Mouse (Mus musculus) 3134 (cell line): ENCODE data around the gene Itln1.
"Not testable (repeated sequence)": the region's sequence is repeated elsewhere in the genome, so short reads cannot be mapped to it uniquely, and the experiment has no call there.

Source experiments
- DNase-seq: peaks from one replicate; pipeline ENCODE4 v3.0.0-alpha.2; 2011; ENCODE audit warnings: low spot score; ENCODE audit not compliant: insufficient read length; ENCODE audit errors: extremely low read depth

Gene Itln1

DNA sequence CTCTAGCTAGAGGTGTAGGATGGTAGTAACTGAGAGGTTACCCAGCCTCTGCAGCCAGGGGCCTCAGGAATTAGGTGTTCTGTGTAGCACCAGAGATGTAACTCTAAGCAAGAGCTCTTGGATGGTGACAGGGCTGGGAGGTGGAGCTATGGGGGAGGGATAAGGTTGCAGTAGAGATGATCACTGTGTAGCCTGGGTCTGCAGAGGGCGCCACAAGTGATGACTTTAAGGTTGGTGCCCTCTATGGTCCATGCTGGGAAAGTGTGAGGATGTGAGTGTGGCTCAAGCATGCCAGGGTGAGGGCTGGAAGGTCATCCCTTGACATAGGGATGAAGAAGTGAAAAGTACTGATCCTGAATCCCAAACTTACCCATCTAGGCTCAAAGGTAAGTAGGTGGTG is 20.1 kb downstream of the Itln1 start:
- DNase-seq: no peak

DNA sequence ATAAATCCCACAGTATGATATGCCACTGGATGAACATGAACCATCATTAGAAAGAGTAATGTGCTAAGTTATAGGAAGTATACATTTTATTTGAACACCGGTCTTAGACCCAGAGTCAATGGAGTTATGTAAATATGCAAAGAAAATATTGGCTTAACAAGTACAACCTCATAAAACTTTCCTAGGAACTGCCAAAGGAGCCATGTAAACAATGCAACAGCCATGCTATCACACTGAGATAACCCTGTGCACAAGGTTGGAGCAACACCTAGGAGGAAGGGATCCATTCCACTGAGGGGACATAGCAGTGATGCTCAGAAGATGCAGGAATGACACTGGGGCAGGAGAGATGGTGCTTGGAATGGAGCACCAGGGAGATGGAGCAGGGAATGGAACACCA is 21.3 kb downstream of the Itln1 start:
- DNase-seq: no peak

DNA sequence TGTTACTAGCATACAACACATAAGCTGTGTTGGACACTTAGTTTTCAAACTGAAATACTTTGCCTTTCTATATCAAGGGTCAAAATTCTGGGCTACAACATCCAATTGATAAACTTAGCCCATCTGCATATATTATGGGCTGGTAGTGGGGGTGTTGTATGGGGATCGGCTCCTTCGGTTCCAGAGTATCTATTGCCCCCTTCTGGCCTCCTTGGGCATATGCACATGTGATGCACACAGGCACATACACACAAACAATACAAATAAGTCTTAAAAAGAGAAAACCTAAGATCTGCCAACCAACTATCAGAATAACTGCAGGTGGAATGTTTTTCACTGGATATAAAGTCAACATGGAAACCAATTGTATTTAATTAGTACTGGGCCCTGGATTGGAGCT is 21.9 kb downstream of the Itln1 start:
- DNase-seq: no peak

DNA sequence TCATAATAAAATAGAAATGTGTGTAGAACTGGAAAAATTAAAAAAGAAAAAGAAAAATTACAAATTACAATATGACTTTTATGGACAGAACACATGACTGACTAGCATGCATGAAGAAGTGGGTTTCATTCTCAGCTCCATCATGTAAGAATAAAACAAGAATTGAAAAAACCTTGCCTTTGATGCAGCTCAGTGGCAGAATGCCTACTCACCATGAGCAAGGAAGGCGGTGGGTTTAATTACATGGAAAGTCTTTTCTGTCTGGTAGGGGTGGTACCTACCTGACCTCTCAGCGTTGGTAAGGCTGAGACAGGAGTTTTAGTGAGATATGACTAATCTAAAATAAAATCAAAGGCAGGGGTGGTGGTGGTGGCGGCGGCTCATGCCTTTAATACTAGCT is 30.5 kb downstream of the Itln1 start:
- DNase-seq: no peak

DNA sequence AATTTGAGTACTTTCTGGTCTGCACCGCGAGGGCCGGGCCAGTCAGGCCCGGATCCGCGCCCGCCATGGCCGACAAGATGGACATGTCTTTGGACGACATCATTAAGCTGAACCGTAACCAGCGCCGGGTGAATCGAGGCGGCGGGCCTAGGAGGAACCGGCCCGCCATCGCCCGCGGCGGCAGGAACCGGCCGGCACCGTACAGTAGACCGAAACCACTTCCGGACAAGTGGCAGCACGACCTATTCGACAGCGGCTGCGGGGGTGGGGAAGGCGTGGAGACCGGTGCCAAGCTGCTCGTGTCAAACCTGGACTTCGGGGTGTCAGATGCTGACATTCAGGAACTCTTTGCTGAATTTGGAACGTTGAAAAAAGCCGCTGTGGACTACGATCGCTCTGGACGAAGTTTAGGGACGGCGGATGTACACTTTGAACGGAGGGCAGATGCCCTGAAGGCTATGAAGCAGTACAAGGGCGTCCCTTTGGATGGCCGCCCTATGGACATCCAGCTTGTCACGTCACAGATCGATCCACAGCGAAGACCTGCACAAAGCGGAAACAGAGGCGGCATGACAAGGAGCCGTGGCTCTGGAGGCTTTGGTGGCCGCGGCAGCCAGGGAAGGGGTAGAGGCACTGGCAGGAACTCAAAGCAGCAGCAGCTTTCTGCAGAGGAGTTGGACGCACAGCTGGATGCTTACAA is 31.4 kb downstream of the Itln1 start:
- peak; percentile 97 for DNase-seq

DNA sequence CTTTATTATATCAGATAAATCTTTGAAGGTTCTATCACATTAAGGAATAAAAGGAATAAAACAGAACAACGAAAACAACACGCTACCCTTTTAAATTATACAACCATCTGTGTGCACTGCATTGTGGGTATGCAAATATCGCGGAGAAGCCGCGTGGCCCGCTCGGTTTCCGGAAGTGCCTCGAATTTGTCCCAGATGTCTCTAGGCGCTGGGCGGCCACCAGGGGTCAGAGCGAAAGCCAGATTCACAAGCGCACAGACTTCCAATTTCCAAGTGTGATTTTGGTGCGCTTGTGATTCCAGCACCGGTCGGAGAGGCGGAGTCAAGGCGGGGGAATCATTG is 31.9 kb downstream of the Itln1 start, which contains the start of gene Alyref2:
TSS of gene Alyref2 (plus strand) at position 229 of the 342 bp plus-strand sequence.
- peak; percentile 98 for DNase-seq

DNA sequence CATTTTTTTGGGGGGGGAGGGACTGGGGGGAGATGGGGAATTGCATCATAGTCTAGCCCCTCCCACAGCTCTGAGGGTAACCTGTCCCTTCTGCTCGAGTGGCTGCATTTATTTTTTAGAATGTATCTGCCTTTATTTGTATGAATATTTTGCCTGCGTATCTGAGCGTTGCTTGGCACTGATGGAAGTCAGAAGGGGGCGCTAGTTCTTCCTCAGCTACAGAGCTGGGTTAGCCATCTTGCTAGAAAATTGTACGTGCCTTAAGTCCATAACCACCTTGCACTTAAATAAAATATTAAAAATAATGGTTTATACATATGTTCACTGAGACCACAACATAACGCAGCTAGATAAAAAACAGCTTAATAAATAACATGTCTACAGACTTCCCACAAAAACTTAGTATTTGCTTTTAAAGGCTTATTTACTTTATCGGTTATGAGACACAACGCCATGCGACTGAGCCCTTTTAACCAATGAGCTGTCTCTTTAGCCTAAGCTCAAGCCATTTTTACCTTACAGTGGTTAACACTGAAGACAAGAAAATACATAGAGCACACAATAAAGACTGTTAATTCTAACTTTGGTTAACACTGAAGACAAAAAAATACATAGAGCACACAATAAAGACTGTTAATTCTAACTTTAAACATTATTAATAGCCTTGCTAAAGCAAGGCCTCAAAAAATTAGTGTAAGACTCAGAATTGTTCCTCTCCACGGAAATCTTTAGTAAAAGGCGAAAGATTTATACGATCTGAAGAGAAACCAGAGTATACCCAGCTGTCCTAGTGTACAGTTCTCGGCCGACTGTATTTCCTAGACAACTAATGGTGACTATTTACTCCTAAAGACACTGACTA is 32.5 kb downstream of the Itln1 start:
- DNase-seq: peak; percentile 76

DNA sequence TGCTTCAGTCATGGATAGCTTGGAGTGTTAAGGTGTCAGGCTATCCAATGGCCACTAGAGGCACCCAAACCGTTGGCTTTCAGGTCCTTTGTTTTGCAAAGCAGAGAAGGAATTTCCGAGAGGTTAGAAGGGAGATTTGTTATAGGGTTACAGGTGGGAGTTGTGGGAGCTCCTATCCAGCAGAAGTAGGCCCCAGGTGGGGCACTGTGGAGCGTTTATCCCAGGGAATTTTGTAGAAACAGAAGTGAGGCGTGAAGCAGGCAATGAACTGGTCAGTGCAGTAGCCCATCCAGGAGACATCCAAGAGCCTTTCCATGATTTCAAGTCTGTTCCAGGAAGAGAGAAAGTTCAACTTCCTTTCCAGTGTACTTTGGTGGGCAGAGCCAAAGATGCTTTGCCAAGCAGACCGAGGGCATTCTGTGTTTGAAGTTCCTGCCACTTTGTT is 33.4 kb downstream of the Itln1 start:
- DNase-seq: peak; percentile 40

DNA sequence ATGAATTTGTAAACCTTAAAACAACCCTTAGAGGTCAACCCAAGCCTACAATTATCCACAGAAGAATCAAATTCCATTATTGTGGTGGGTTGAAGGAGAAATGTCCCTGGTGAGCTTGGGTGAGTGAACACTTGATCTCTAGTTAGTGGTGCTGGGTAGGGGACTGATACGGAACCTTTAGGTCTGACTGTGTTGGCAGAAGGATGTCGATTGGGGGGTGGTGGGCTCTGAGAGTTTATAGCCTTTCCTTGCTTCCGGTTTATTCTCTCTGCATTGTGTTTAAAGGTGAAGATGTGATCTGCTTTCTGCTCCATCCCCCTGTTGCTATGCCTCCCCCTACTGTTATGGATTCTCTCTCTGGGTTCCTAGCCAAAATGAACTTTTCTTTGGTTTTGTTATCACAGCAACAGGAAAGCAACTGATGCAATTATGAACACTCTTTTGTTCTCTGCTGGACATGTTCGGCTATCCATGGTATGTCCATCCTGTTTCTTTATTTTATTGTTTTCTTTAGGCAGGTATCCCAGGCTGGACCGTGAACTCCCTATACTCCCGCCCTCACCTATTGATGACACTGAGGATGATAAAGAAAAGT is 34.0 kb downstream of the Itln1 start:
- no peak for DNase-seq

DNA sequence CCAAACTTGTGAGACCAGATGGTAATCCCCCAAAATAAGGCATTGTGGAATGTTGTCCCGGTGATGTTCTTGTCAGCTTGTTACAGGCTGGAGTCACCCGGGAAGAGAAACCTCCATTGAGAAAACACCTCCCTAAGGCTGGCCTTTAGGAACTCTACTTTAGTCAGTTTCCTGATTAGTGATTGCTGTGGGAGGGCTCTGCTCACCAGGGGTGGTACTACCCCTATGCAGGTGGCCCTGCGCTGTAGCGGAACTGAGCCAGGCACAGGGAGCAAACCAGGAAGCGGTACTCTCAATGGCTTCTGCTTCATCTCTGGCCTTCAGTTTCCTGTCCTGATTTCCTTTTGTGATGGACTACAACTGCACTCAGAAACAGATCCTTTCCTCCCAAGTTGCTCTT is 35.2 kb downstream of the Itln1 start:
- no peak for DNase-seq

DNA sequence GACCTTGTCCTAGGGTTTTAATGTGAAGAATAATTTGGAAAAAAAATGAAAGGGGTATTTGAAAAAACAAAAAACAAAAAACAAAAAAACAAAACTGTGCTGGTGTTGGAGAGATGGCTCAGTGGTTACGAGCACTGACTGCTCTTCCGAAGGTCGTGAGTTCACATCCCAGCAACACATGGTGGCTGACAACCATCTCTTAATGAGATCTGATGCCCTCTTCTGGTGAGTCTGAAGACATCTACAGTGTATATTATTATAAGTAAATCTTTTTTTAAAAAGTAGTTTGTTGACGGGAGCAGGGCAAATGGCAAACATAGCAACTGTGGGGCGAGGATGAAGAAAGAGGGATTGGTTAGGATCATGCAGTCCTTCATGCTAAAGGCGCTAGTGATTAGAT is 39.7 kb downstream of the Itln1 start:
- no peak for DNase-seq

DNA sequence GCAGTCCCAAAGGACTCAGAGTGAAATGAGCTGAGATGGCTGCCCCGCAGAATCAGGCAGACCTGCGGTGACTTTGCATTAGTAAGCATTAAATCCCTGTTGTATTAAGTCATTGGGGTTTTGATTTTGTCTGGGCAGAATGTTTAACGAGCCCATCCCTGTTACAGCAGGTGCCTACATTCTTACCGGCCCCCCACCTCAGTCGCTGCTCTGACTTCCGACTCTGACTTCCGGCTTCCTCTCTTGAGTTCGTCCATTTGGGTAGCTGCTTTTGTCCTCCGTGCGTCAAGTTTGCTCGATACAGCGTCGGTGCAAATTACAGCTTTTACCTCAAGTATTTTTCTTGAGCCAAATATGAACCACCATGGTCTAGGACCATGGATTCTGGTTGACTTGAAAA is 40.9 kb downstream of the Itln1 start:
- DNase-seq: no peak

DNA sequence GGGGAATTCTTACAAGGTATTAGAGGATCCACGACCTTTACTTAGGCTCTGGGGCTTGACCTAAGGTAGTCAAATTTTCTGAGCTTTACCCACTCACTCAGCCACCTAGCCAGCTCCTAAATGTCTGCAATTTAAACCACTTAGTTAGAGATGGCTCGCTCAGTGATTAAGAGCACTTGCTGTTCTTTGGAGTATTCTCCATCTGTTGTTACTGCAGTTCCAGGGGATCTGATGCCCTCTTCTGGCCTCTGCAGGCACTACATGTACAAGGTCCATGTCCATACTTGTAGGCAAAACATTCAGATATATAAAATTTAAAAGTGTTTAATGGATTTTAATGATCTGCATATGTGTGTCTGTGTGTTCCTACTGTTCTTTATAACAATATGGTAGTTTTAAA is 56.1 kb downstream of the Itln1 start:
- DNase-seq: no peak

DNA sequence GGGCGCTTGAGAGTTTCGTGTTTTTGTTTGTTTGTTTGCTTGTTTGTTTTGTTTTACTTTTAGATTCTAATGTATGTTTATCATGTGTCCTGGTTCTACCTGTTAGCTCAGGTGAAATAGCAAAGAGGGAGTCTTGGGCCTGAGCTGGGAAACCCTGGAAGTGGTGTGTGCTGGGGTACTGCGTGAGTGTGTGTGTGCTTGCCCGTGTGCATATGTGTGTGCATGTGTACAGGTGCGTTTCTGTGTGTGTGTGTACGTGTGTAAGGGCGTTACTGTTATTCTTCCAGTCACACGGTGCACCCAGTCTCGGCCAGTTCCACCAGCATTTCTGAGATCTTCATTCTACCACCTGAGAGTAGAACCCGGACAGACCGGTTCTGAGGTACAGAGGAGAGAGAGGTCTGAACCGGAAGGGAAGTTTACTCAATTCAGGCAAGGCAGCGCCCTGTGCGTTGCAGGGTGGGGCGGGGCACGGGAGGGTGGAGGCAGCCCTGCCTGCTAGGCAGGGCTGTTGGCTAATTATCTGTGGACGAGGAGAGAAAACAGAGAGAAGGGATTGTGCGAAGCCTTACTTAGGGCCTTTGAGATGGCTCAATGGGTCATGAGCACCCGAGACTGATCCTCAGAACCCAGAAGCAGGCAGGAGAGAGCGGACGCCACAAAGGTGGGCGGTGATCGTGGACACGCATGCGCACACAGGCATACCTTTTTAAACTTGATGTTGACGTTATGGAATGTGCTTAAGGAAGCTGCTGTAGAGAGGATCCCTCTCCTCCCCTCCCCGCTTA is 57.1 kb downstream of the Itln1 start:
- DNase-seq: no peak

DNA sequence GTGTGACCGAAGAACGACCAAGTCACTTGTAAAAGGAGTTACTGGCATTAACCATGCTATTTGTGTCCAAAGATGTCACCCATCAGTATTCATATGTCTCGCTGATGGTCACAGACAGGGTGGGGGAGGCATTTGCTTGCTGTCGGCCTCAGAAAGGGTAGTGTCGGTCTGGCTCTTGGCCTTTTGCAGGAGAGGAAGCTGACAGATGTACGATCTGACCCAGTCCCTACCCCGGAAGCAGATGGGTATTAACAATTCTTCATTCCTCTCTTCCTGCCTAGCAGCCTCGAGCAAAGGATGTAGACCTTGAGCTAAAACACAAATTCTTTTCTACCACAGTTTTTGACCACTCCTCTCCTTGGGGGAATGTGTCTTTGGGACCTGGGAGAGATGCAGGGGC is 58.0 kb downstream of the Itln1 start:
- no peak for DNase-seq

DNA sequence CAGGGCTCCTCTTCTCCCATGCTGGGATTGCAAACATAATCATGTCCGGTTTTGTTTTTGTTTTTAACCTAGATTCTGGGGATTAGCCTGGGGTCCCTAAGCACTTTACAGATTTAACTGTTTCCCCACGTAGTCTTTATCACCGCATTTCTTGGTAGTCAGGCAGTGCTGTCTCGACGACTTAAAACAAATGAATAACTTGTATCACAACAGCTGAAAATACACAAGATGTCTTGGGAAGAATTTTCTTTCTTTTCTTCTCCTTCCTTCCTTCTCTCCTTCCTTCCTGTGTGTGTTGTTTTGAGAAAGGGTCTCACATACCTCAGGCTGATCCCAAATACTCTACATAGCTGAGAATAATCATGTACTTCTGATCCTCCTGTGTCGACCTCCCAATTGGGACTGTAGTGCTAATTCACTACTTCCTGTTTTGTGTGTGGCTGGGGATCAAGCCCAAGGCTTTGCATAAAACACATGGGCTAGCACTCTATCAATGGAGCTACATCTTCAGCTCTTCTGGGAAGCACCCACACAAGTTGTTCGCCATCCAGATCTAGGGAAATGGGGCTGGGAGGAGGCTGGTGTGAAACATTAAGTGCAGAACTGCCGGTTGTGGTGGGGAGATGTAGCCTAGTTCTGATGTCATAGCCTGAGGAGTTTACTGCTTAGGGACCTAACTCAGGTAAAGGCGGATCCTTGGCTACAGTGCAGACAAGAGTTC is 61.0 kb downstream of the Itln1 start:
- DNase-seq: no peak

DNA sequence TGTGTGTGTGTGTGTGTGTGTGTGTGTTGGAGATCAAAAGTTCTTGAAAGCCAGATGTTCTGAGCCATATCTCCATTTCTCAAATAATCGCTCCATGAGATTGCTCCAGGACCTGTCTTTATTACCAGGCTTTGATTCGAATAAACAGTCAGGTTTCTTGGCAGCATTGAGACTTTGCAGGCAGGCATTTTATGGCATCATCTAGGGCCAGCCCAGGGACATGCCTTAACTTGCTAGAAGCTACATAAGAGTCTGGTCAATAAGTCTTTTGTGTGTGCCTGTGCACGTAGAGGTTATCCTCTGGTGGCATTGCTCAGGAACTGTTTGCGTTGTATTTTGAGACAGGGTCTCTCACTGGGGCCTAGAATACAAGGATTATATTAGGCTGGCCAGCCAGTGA is 61.6 kb downstream of the Itln1 start:
- DNase-seq: no peak

DNA sequence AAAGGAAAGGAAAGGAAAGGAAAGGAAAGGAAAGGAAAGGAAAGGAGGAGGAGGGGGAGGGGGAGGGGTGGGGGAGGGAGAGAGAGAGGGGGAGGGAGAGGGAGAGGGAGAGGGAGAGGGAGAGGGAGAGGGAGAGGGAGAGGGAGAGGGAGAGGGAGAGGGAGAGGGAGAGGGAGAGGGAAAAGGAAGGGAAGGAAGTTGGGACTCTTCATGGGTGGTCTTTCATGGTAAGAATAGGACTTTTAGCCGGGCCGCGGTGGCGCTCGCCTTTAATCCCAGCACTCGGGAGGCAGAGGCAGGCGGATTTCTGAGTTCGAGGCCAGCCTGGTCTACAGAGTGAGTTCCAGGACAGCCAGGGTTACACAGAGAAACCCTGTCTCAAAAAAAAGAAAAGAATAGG is 63.2 kb downstream of the Itln1 start:
- DNase-seq: not testable (repeated sequence)

DNA sequence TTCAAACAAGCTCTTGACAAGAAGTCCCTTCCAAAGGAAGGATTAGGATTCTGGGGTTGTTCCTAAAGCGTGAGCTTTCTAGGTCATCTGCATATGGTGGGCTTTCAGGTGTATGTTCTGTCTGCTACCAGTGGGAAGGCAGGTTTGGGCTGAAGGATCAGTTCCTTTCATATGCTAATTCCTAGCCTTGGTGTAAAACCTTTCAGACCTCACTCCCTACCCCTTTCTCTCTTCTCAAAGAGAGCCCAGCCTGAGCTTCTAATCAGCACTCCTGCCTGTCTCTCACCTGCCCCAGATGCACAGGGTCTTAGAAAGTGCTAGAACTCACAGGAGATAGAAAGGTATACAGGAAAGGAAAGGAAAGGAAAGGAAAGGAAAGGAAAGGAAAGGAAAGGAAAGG is 63.6 kb downstream of the Itln1 start:
- DNase-seq: no peak

DNA sequence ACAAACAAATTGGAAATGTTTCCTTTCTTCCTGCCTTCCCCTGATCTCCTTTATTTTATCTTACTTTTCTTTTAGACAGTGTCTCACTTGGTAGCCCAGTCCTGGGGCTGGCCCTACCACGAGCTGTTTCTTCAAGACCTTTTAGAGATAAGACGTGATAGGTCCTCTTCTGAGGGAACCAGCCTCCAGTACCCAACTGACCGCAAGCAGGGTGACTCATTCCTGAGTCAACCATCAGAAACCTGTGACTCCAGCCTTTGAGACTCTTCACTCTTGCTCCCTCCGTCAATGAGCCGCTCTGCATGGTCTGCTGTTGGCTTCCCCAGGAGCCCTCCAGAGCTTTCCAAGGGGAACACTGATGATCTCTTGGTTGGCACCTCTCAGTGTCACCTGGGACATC is 64.2 kb downstream of the Itln1 start:
- DNase-seq: peak; percentile 64
